Mouse (Mus musculus) forebrain, embryonic 15.5 days (tissue): ENCODE measurements around the gene Myo10. TPM values are rescaled to one million over a fixed set of nuclear protein-coding genes. Genes with fewer than 3 reads are reported as not detected.

Experiments used
- ATAC-seq: fragments of 200-750 bp; cut with Nextera tagmentation; replicated peaks from 2 replicates; pipeline ENCODE4 v1.8.0; 2017; ENCODE audit warnings: mild to moderate bottlenecking, moderate TSS enrichment, moderate library complexity
- H3K27ac ChIP-seq: fragments of 300-500 bp; sonication (generic); replicated peaks from 2 replicates; pipeline ENCODE4 v1.5.1; 2015; ENCODE audit warnings: mild to moderate bottlenecking, inconsistent platforms
- H3K27me3 ChIP-seq: fragments of 300-500 bp; sonication (generic); 2 replicates; pipeline ENCODE4 v1.6.1; 2015; ENCODE audit warnings: inconsistent platforms
- H3K36me3 ChIP-seq: fragments of 300-500 bp; sonication (generic); 2 replicates; pipeline ENCODE4 v1.6.1; 2015; ENCODE audit warnings: mild to moderate bottlenecking, inconsistent platforms
- H3K4me1 ChIP-seq: fragments of 300-500 bp; sonication (generic); 2 replicates; pipeline ENCODE4 v1.6.1; 2015; ENCODE audit warnings: inconsistent platforms
- H3K4me2 ChIP-seq: fragments of 300-500 bp; sonication (generic); replicated peaks from 2 replicates; pipeline ENCODE4 v1.6.1; 2015; ENCODE audit warnings: mild to moderate bottlenecking, inconsistent platforms
- H3K4me3 ChIP-seq: fragments of 300-500 bp; sonication (generic); 2 replicates; pipeline ENCODE4 v1.5.1; 2015; ENCODE audit warnings: mild to moderate bottlenecking, inconsistent platforms
- H3K9ac ChIP-seq: fragments of 300-500 bp; sonication (generic); replicated peaks from 2 replicates; pipeline ENCODE4 v1.6.1; 2015; ENCODE audit warnings: mild to moderate bottlenecking, inconsistent platforms
- H3K9me3 ChIP-seq: fragments of 300-500 bp; sonication (generic); 2 replicates; pipeline ENCODE4 v1.6.1; 2016; ENCODE audit warnings: inconsistent platforms
- WGBS: fragments of 180-500 bp; shearing (Covaris S2); methylation state at CpG from one replicate; pipeline ENCODE4 v1.1.7; 2015; ENCODE audit warnings: mixed read lengths; 5-methylcytosine and 5-hydroxymethylcytosine counted together
- polyA plus RNA-seq: library from polyadenylated mRNA; unstranded; fragments of >200 nt; fragmentation: Nextera tagmentation; extraction: Ambion mirVana; gene quantifications from 2 replicates; pipeline ENCODE4 v1.2.1, GENCODE M21; 2015

Gene Myo10
- polyA plus RNA-seq, 1 experiment from 2014 or later: 43.0 TPM

DNA sequence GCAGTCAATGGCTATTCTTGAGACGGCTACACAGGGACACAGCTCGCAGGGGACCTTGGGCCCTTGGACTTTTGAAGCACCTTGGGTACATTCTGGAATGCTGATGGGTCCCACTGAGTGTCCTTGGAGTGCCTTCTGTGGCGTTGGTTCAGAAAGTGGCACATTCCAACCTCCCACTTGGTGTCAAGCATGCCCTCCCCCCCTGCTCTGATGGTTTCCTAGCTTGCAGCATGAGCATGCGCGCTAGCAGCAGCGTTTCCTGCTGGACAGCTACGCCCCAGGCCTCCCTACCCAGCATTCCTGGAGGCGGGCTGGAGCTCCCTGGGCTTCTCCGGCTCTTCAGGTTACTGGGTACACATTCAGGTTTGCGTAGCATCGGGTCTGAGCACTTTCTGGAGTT lies 228.2 kb downstream of the Myo10 start:
- H3K27ac ChIP-seq: no peak overlapping the region
- H3K4me3 ChIP-seq: no peak overlapping the region
- WGBS: 80% methylated on average over 11 of the region's 11 CpGs
- no peak for ATAC-seq
- no peak overlapping the region for H3K4me2 ChIP-seq
- no peaks in the 10 kb centered on the region for H3K4me1 ChIP-seq
- H3K9me3 ChIP-seq: no peaks in the 10 kb centered on the region
- no peaks in the 10 kb centered on the region for H3K36me3 ChIP-seq
- H3K9ac ChIP-seq: no peak overlapping the region
- H3K27me3 ChIP-seq: no peaks in the 10 kb centered on the region

DNA sequence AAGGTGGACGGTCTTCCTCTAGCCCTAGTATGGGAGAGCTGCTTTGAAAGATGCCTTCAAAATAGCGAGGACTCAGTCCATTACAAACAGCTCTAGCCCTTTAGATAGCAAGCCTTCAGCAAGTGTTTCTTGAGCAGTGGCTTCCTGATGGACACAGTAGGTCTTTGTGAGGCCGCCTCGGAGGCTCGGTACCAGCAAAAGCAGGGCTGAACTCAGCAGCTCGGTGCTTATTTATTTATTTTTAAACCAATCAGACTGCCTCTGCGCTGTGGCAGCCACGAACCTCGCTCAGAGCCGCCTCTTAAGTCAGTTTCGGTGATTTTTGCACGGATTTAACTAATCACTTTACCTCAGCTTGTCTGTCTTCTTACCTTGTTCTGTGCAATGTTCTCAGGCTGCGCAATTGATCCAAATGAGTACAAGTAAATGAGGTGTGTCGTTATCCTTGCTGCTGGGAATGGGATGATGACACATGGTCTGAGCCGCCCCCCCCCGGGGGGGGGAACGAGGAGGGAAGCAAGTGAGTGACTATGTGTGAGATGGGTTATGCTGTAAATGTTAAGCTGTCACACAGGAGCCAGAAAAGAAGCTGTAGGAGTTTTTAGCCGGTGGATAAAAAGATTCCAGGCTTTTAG lies 232.1 kb downstream of the Myo10 start:
- Histone ChIP-seq H3K4me2 (no peak overlapping the region), H3K27me3 (no peaks in the 10 kb centered on the region), H3K4me3 (no peak overlapping the region), H3K9ac (no peak overlapping the region), H3K4me1 (no peaks in the 10 kb centered on the region), H3K9me3 (no peaks in the 10 kb centered on the region), H3K36me3 (no peaks in the 10 kb centered on the region), H3K27ac (no peak overlapping the region)
- no peak for ATAC-seq
- 64% methylated on average over 18 of the region's 18 CpGs for WGBS

DNA sequence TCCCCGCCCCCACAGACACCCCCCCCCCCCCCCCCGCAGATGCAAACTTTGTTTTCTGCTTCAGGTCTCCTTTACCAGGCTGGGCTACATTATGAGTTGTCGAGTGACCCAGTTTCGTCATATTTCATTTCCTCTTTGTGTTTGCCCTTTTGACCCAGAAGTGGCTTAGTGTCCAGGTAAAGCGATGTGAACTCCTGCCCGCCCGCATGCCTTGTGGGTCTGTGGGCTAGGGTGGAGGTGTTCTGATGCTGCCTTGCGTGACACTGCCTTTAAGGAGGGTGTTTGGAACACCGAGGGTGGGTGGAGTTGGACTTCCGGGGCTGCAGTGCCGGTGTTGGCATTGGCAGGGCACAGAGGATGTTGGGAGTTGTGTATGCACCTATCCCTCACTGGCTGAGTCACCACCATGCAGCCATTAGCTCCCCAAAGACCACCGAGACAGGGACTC lies 236.3 kb downstream of the Myo10 start:
- H3K4me1 ChIP-seq: no peaks in the 10 kb centered on the region
- H3K36me3 ChIP-seq: no peaks in the 10 kb centered on the region
- H3K9ac ChIP-seq: no peak overlapping the region
- no peak overlapping the region for H3K4me2 ChIP-seq
- no peak for ATAC-seq
- no peak overlapping the region for H3K27ac ChIP-seq
- H3K27me3 ChIP-seq: no peaks in the 10 kb centered on the region
- 72% methylated on average over 12 of the region's 12 CpGs for WGBS
- no peaks in the 10 kb centered on the region for H3K9me3 ChIP-seq
- no peak overlapping the region for H3K4me3 ChIP-seq

DNA sequence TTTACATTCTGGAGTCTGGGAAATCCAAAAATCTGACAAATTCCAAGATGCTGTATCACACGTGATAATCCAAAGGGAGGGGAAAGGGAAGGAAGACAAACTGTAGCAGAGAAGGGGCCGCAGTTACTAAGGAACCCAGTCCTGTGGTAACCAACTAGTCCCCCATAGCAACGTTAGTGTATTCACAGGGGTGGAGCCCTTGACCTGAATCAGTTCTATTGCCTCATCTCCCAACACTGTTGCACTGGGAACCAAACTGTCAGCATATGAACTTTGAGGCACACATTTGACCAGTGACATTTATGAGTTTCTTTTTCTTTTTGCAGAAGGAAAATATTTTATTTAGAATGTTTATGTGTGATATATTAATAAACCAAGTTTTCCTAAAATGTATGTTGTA lies 237.1 kb downstream of the Myo10 start:
- Histone ChIP-seq H3K36me3 (no peaks in the 10 kb centered on the region), H3K9ac (no peak overlapping the region), H3K4me3 (no peak overlapping the region), H3K4me2 (no peak overlapping the region), H3K27me3 (no peaks in the 10 kb centered on the region), H3K27ac (no peak overlapping the region), H3K4me1 (no peaks in the 10 kb centered on the region), H3K9me3 (no peaks in the 10 kb centered on the region)
- WGBS: 73% methylated on average over 3 of the region's 3 CpGs
- no peak for ATAC-seq

DNA sequence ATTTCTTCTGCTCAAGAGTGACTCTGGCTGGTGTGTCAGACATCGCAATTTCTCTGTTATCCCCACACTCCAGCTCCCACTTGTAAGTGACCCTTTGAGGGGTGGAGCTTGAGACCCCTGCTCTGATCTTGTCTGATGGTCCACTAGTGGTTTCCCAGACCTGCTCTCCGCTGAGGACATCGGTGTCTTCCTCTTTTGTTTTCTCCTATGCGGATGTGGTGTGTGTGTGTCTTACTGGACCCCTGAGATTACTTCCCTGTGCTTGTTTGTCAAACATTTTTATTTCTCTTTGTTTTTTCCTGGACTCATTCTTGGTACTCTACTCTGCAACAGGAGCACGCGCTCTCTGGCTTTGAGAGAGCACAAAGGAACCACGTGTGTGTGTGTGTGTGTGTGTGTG lies 239.6 kb downstream of the Myo10 start:
- Histone ChIP-seq H3K4me2 (no peak overlapping the region), H3K27me3 (no peaks in the 10 kb centered on the region), H3K4me1 (no peaks in the 10 kb centered on the region), H3K9ac (no peak overlapping the region), H3K36me3 (no peaks in the 10 kb centered on the region), H3K27ac (no peak overlapping the region), H3K9me3 (no peaks in the 10 kb centered on the region), H3K4me3 (no peak overlapping the region)
- 83% methylated on average over 7 of the region's 7 CpGs for WGBS
- ATAC-seq: no peak

Other genes with a start within 250 kb of the Myo10 start
- gene Basp1, start 208.8 kb upstream of the Myo10 start, polyA plus RNA-seq: 309 and 350 TPM in 2 replicates
- 6.2 and 7.6 TPM in 2 replicates for gene Retreg1, start 220.7 kb downstream of the Myo10 start, polyA plus RNA-seq